Mouse (Mus musculus): ENCODE measurements at regions not wholly inside any gene's neighbourhood (a gene's known extent, or its start where the extent isn't known, plus 50 kb on each side); places are given as distances from the start of the nearest gene placed in this dataset.
A peak's percentile ranks its signal among the peaks of the same experiment; 100 is the strongest.

DNA sequence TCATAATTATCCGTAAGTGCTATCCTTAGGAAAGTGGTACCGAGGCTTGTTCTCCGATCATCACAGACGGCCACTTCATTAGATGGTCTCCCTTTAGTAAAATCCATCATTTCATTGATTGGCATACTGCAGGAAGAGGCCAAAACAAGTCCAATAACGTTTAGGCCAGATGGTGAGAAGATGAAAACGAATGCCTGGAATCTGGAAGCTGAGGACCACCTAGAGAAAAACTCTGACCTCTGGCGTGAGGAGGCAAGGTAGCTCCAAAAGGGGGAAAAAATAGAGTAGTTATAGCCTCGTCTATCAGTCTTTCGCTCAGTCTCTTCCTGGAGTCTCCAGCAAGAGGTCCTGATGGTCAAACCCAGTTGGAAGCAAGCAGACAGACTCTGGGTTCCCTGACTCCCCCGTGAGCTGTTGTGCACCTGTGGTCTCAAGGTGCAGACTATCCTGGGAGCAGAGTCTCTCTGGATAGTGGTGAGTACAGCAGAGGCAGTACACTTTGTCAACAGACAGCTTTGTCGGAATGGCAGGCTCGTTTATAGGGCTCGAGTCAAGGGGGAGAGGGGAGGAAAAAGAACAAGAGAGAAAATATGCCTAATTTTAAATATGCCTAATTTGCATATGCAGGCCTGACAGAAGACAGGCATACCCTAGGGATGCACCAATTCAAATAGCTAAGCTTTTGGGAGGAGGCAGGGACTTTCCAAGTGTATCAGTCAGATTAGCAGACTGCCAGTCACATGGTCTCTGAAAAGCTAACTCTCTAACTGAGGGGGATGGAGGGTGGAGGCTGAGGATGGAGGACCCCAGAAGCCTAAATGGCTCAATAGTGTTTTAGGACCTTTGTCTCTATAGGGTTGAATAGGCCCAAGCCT is 73.0 kb upstream of the Atp2b1 start:
- DNase-seq (ENCODE audit: low spot score) = no peak

DNA sequence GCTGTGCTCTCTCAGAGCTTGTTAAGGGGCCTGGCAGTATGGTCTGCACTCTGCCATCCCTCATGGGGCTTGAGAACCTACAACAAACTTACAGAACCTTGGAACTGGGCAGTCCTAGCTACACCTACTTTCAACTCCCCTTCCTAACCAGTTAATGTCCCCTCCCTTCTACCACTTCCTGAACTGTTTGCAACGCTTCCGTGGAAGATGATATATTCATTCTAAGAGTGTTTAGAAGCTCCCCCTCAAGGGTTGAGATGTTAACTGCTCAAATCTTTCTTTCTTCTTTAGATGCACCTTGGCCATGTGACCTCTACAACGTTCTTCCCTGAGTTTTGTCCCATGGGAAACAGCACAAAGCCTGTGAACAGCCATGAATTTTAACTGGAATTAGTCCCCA is 72.3 kb upstream of the Atp2b1 start:
- no peak for DNase-seq (ENCODE audit: low spot score)

DNA sequence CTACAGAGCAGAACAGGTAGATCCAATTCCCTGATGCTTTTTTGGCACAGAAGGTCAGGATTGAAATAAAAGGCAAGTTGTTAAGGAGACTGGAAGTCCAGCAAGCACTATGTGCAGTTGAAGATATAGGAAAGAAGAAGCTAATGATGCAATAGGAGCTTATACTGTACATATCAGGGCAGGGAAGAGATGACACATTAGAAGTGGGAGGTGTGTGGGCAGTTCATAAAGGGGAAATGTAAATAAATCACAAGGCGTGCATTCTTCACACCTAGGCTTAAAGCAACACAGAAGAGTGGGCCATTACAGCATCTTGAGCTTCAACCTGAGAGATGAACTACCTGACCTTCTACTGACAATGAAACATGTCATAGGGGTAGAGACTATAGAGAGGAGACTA is 71.5 kb upstream of the Atp2b1 start:
- no peak for DNase-seq (ENCODE audit: low spot score)

DNA sequence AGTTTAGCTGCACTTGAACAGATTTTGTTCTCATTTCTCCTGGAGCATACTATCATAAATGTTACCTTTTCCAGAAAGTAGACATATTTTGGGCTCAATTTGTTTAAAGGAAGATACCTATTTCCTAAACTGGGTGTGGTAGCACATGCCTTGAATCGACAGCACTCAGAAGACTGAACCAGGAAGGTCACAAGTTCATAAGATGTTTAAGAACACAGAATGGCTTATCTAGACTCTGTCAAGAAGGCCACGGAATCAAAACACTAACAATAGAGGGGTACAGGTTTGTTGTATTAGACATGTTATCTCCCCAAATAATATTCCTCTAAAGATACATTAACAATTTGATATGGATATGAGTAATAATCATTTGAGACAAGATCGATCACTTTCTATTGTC is 64.4 kb upstream of the Atp2b1 start:
- no peak for DNase-seq (ENCODE audit: low spot score)

DNA sequence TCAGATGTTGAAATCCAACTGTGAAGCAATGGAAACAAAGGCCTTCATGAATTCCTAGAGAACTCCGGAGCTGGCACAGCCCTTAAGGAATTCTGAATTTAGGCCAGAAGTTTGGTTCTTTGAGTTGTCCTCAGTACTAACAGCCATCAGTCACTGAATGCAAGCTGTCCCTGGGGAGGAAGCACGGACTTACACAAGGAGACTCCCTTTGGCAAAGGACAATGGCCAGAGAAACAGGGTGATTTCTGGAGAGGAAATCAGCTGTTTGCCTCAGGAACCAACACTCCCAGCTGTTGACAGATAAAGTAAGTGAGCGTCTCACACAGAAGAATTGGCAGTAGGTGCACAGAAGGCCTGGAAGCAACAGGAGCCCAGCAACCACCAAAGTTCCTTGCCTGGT is 56.8 kb upstream of the Atp2b1 start:
- peak; percentile 1 for DNase-seq (ENCODE audit: low spot score)

DNA sequence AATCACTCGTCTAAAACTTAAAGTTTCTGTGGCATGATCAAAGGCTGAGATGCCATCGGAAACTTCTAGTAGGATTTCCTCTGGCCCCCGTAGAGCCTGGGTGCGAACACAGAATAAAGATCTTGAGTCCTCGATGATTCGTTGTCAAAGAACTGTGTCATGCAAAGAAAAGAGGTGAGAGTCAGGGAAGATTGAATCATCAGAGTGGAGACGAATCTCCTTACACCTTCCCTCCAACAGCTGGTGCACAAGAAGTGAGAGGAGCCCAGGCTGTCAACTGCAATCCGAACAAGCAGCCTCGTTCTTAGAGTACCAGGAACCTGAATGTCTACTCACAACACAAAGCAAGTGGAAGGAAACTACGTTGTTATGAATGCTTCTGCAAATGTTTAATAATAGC is 52.7 kb upstream of the Atp2b1 start:
- no peak for DNase-seq (ENCODE audit: low spot score)

DNA sequence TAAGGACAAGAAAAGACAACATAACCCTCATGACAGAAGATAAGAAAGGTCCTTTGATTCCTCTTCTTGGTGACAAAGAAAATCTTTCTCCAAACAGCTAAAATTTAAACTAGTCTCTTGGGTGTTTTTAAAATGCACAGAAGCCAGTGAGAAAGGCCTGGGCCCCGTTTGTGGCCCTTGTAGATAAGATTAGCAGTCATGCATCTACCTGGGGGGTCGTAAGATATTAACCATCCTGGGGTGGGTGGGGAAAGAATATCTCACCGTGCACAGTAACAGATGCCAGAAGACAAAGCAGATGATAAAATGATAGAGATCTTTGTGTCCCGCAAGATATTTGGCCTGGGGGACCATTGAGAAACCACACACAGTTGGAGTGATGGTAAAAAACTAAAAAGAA is 51.5 kb upstream of the Atp2b1 start:
- no peak for DNase-seq (ENCODE audit: low spot score)

DNA sequence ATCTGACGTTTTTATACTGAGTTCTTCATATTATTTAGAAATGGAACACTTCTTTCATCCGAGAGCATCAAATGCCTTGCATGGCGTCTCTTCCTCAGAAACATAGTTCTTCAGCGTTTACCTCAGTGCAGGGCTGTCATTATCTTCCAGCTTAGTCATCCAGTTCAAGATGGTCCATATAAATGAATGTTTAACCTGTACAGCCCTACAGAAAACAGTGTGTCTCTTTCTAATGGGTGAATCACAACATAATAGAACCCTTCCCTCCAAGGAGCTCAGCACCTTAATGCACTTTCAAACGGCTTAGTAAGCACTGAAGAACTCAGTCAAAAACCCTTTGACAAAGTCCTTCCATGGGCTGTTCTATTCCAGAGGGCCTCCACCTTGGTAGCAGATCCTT is 49.8 kb upstream of the Atp2b1 start:
- DNase-seq (ENCODE audit: low spot score) = no peak

Measured in ovary, adult 18-20 months (tissue).